Mouse (Mus musculus) stomach, embryonic 14.5 days (tissue): ENCODE results near the gene Dnajc5. TPM values are rescaled to one million over a fixed set of nuclear protein-coding genes. Genes with fewer than 3 reads are reported as not detected.

ENCODE experiments used
- ATAC-seq: fragments of 200-750 bp; cut with Nextera tagmentation; 2 replicates; pipeline ENCODE4 v1.8.0; 2017; ENCODE audit warnings: low read depth, moderate TSS enrichment; ENCODE audit not compliant: insufficient number of reproducible peaks, insufficient read depth, low FRiP score
- H3K27ac ChIP-seq: fragments of 300-500 bp; sonication (generic); 2 replicates; pipeline ENCODE4 v1.5.1; 2014; ENCODE audit warnings: mild to moderate bottlenecking, low read length, moderate library complexity, mixed read lengths
- H3K27me3 ChIP-seq: fragments of 300-500 bp; sonication (generic); 2 replicates; pipeline ENCODE4 v1.6.1; 2014; ENCODE audit warnings: low read length, control low read depth, mixed read lengths; ENCODE audit not compliant: control insufficient read depth, insufficient read depth
- H3K36me3 ChIP-seq: fragments of 300-500 bp; sonication (generic); 2 replicates; pipeline ENCODE4 v1.6.1; 2014; ENCODE audit warnings: mild to moderate bottlenecking, control low read depth, low read length, moderate library complexity, mixed read lengths; ENCODE audit not compliant: control insufficient read depth, insufficient read depth
- H3K4me1 ChIP-seq: fragments of 300-500 bp; sonication (generic); 2 replicates; pipeline ENCODE4 v1.6.1; 2014; ENCODE audit warnings: low read length, control low read depth, mixed read lengths; ENCODE audit not compliant: control insufficient read depth, insufficient read depth
- H3K4me2 ChIP-seq: fragments of 300-500 bp; sonication (generic); replicated peaks from 2 replicates; pipeline ENCODE4 v1.6.1; 2014; ENCODE audit warnings: low read depth, low read length, control low read depth
- H3K4me3 ChIP-seq: fragments of 300-500 bp; sonication (generic); 2 replicates; pipeline ENCODE4 v1.5.1; 2014; ENCODE audit warnings: low read depth, low read length, control low read depth
- H3K9ac ChIP-seq: fragments of 300-500 bp; sonication (generic); replicated peaks from 2 replicates; pipeline ENCODE4 v1.6.1; 2014; ENCODE audit warnings: low read depth, mild to moderate bottlenecking, control low read depth, low read length, moderate library complexity, mixed read lengths
- H3K9me3 ChIP-seq: fragments of 300-500 bp; sonication (generic); 2 replicates; pipeline ENCODE4 v1.6.1; 2016; ENCODE audit warnings: low read depth, low read length, control low read depth; ENCODE audit not compliant: control insufficient read depth
- WGBS: fragments of 180-500 bp; shearing (Covaris S2); extraction: QIAGEN DNeasy Blood & Tissue Kit; methylation state at CpG from one replicate; pipeline ENCODE4 v1.1.7; 2014; 5-methylcytosine and 5-hydroxymethylcytosine counted together
- polyA plus RNA-seq: library from polyadenylated mRNA; unstranded; fragments of >200 nt; fragmentation: Nextera tagmentation; extraction: Ambion mirVana; gene quantifications from 2 replicates; pipeline ENCODE4 v1.2.1, GENCODE M21; 2014

The Dnajc5 gene
- polyA plus RNA-seq, 1 experiment from 2014 or later: 83.1 TPM

- Histone ChIP-seq H3K4me1 (peaks cover 25% of the 10 kb centered on the region), H3K36me3 (peaks cover 12% of the 10 kb centered on the region), H3K9ac (no peak overlapping the region), H3K9me3 (no peaks in the 10 kb centered on the region), H3K4me2 (peak overlapping the region; percentile 18), H3K27ac (no peak overlapping the region), H3K27me3 (no peaks in the 10 kb centered on the region), H3K4me3 (no peak overlapping the region)
- no peak for ATAC-seq
- 18% methylated on average over 5 of the region's 5 CpGs for WGBS
These were observed 58.7 kb downstream of the Dnajc5 start for GRCm38 (mm10) chr2:181578790-181579618.

- no peak overlapping the region for H3K4me3 ChIP-seq
- WGBS: 88% methylated on average over 1 of the region's 1 CpGs
- H3K9me3 ChIP-seq: no peaks in the 10 kb centered on the region
- H3K4me1 ChIP-seq: peaks cover 25% of the 10 kb centered on the region
- no peak overlapping the region for H3K27ac ChIP-seq
- peaks cover 15% of the 10 kb centered on the region for H3K36me3 ChIP-seq
- H3K4me2 ChIP-seq: no peak overlapping the region
- H3K27me3 ChIP-seq: no peaks in the 10 kb centered on the region
- no peak for ATAC-seq
- H3K9ac ChIP-seq: no peak overlapping the region
These were observed 59.4 kb downstream of the Dnajc5 start for GRCm38 (mm10) chr2:181579681-181580080.

GRCm38 (mm10) chr2:181580131-181580772 is 60.0 kb downstream of the Dnajc5 start:
- Histone ChIP-seq H3K27me3 (no peaks in the 10 kb centered on the region), H3K27ac (peak overlapping the region; percentile 66; the same call in 1 of the 2 replicates), H3K36me3 (peaks cover 18% of the 10 kb centered on the region), H3K4me3 (peak overlapping the region; percentile 87), H3K9ac (peak overlapping the region; percentile 92; the same call in 1 of the 2 replicates), H3K4me2 (peak overlapping the region; percentile 94), H3K9me3 (no peaks in the 10 kb centered on the region), H3K4me1 (peaks cover 25% of the 10 kb centered on the region)
- no peak for ATAC-seq
- WGBS: 80% methylated on average over 5 of the region's 5 CpGs

GRCm38 (mm10) chr2:181581016-181581401 is 60.7 kb downstream of the Dnajc5 start:
- no peaks in the 10 kb centered on the region for H3K9me3 ChIP-seq
- peak overlapping the region; percentile 94 for H3K27ac ChIP-seq
- H3K36me3 ChIP-seq: peaks cover 26% of the 10 kb centered on the region
- peaks cover 25% of the 10 kb centered on the region for H3K4me1 ChIP-seq
- peak overlapping the region; percentile 94 for H3K4me2 ChIP-seq
- peak overlapping the region; percentile 87 for H3K4me3 ChIP-seq
- no peaks in the 10 kb centered on the region for H3K27me3 ChIP-seq
- ATAC-seq: peak; percentile 80
- peak overlapping the region; percentile 92 for H3K9ac ChIP-seq
- WGBS: 0% methylated on average over 11 of the region's 11 CpGs

GRCm38 (mm10) chr2:181581402-181582120 is 61.3 kb downstream of the Dnajc5 start:
- Histone ChIP-seq H3K27ac (peak overlapping the region; percentile 94), H3K9me3 (no peaks in the 10 kb centered on the region), H3K27me3 (no peaks in the 10 kb centered on the region), H3K4me2 (peak overlapping the region; percentile 94), H3K9ac (peak overlapping the region; percentile 92), H3K36me3 (peaks cover 31% of the 10 kb centered on the region), H3K4me1 (peaks cover 25% of the 10 kb centered on the region), H3K4me3 (peak overlapping the region; percentile 87)
- WGBS: under 1% methylated on average over 49 of the region's 49 CpGs
- peak; percentile 82 for ATAC-seq

GRCm38 (mm10) chr2:181582358-181582757 is 62.1 kb downstream of the Dnajc5 start:
- Histone ChIP-seq H3K4me1 (peaks cover 25% of the 10 kb centered on the region), H3K4me3 (peak overlapping the region; percentile 87; the same call in 1 of the 2 replicates), H3K27ac (no peak overlapping the region), H3K4me2 (peak overlapping the region; percentile 94; the same call in 1 of the 2 replicates), H3K9ac (no peak overlapping the region), H3K36me3 (peaks cover 38% of the 10 kb centered on the region), H3K27me3 (no peaks in the 10 kb centered on the region), H3K9me3 (no peaks in the 10 kb centered on the region)
- no peak for ATAC-seq
- WGBS: 90% methylated on average over 2 of the region's 2 CpGs

GRCm38 (mm10) chr2:181582939-181583338 is 62.7 kb downstream of the Dnajc5 start:
- peaks cover 42% of the 10 kb centered on the region for H3K36me3 ChIP-seq
- no peak for ATAC-seq
- WGBS: 73% methylated on average over 1 of the region's 1 CpGs
- H3K4me3 ChIP-seq: no peak overlapping the region
- H3K9me3 ChIP-seq: no peaks in the 10 kb centered on the region
- H3K4me1 ChIP-seq: peaks cover 21% of the 10 kb centered on the region
- H3K27me3 ChIP-seq: no peaks in the 10 kb centered on the region
- H3K4me2 ChIP-seq: no peak overlapping the region
- no peak overlapping the region for H3K27ac ChIP-seq
- no peak overlapping the region for H3K9ac ChIP-seq
